ENCODE assay signal across 22 mouse cellular contexts in genomic region chr3:59263988-59264387, GRCm38 (mm10). TPM values are rescaled to one million over a fixed set of nuclear protein-coding genes. Genes with fewer than 3 reads are reported as not detected.
A peak's percentile ranks its signal among the peaks of the same experiment; 100 is the strongest.
DNase-seq lines count a peak whose midpoint lies in the region; ATAC-seq and TF ChIP-seq lines count a peak whose summit lies in the region.
"Had no signal": no experiment of that assay in that cellular context is flagged by ENCODE, and none has a peak within 500 bp of the region (broad histone marks: within the 10 kb centered on the region; RNA-seq: fewer than 3 reads in every experiment).

No protein-coding gene starts in this region.

- no peak for TF ChIP-seq CTCF in bone marrow macrophage, adult 2 months (IDR thresholded peaks at IDR 0.05; ENCODE audit: low read depth, low read length)

- DNase-seq in liver: no peak
- no peak for DNase-seq in spleen, postnatal 4 days (ENCODE audit: low spot score in 2 of 2)
- DNase-seq in right cerebral cortex, adult 18-20 months: no peak
- DNase-seq: adrenal gland, postnatal 25 days; cerebellum, adult 2 months; gastrocnemius, adult 2 months; heart, postnatal 36 days; kidney, adult 9 months; kidney, postnatal 25 days; right cerebral cortex, postnatal 14 days had no signal

- H3K9ac ChIP-seq in liver, embryonic 15.5 days: no peak overlapping the region
- no peak overlapping the region for H3K9ac ChIP-seq in liver, embryonic 16.5 days (ENCODE audit: low read depth, low read length)
- H3K9ac ChIP-seq: forebrain, embryonic 12.5 days; hindbrain, embryonic 14.5 days; intestine, embryonic 15.5 days; limb, embryonic 12.5 days; neural tube, embryonic 13.5 days had no signal

- H3K36me3 ChIP-seq in liver, embryonic 15.5 days (replicated peaks): no peaks in the 10 kb centered on the region
- H3K36me3 ChIP-seq in liver, embryonic 16.5 days (ENCODE audit: control insufficient read depth, insufficient read depth): no peaks in the 10 kb centered on the region
- H3K36me3 ChIP-seq: G1E; intestine, embryonic 15.5 days; limb, embryonic 12.5 days had no signal

- H3K4me3 ChIP-seq in liver, embryonic 15.5 days (replicated peaks): no peak overlapping the region
- no peak overlapping the region for H3K4me3 ChIP-seq in bone marrow macrophage, adult 2 months (ENCODE audit: insufficient read depth, low read length)
- no peak overlapping the region for H3K4me3 ChIP-seq in liver, embryonic 16.5 days (ENCODE audit: low read depth, low read length)
- H3K4me3 ChIP-seq: embryonic facial prominence, embryonic 10.5 days; forebrain, embryonic 12.5 days; gastrocnemius, adult 2 months; intestine, embryonic 15.5 days; limb, embryonic 12.5 days; midbrain, embryonic 10.5 days; neural tube, embryonic 13.5 days had no signal

- no peaks in the 10 kb centered on the region for H3K4me1 ChIP-seq in liver, embryonic 15.5 days (replicated peaks)
- H3K4me1 ChIP-seq in bone marrow macrophage, adult 2 months (ENCODE audit: control insufficient read depth, insufficient read depth, low read length): peaks cover 31% of the 10 kb centered on the region
- H3K4me1 ChIP-seq in liver, embryonic 16.5 days (ENCODE audit: control insufficient read depth, low read depth, low read length): no peaks in the 10 kb centered on the region; the same call in 1 of the 2 replicates
- H3K4me1 ChIP-seq: intestine, embryonic 15.5 days had no signal

- ATAC-seq in liver, embryonic 15.5 days (ENCODE audit: insufficient read depth): no peak
- no peak for ATAC-seq in liver, embryonic 16.5 days (ENCODE audit: low read depth)
- peak; percentile 75 for ATAC-seq in neutrophil, adult 5-6 weeks (ENCODE audit: extremely low read depth, insufficient number of reproducible peaks, low FRiP score, poor library complexity, severe bottlenecking)
- ATAC-seq: intestine, embryonic 15.5 days had no signal

- WGBS in liver, embryonic 15.5 days (ENCODE audit: insufficient replicate concordance): 31% methylated on average over 3 of the region's 3 CpGs
- WGBS in liver, embryonic 16.5 days (ENCODE audit: insufficient replicate concordance): 29% methylated on average over 3 of the region's 3 CpGs

- 0 out of 2 replicates have a peak overlapping the region, but pooled peaks have one; percentile 19 for H3K27ac ChIP-seq in liver, embryonic 15.5 days (replicated peaks)
- H3K27ac ChIP-seq in bone marrow macrophage, adult 2 months (ENCODE audit: insufficient read depth, low read depth, low read length): 0 out of 2 replicates have a peak overlapping the region, but pooled peaks have one; percentile 0
- peak overlapping the region; percentile 19; the same call in 1 of the 2 replicates for H3K27ac ChIP-seq in liver, embryonic 16.5 days (ENCODE audit: low read length)
- H3K27ac ChIP-seq: embryonic facial prominence, embryonic 10.5 days; forebrain, embryonic 12.5 days; gastrocnemius, adult 2 months; hindbrain, embryonic 14.5 days; intestine, embryonic 15.5 days; limb, embryonic 12.5 days; midbrain, embryonic 10.5 days; neural tube, embryonic 13.5 days had no signal

- no peaks in the 10 kb centered on the region for H3K27me3 ChIP-seq in liver, embryonic 15.5 days
- H3K27me3 ChIP-seq in liver, embryonic 16.5 days (ENCODE audit: control insufficient read depth, insufficient read depth, low read depth, low read length): no peaks in the 10 kb centered on the region
- H3K27me3 ChIP-seq: intestine, embryonic 15.5 days; limb, embryonic 12.5 days; neural tube, embryonic 13.5 days had no signal

- no peaks in the 10 kb centered on the region for H3K9me3 ChIP-seq in liver, embryonic 15.5 days (replicated peaks)
- no peaks in the 10 kb centered on the region for H3K9me3 ChIP-seq in liver, embryonic 16.5 days (replicated peaks; ENCODE audit: control insufficient read depth, low read length)
- H3K9me3 ChIP-seq: embryonic facial prominence, embryonic 10.5 days; forebrain, embryonic 12.5 days; G1E; intestine, embryonic 15.5 days; limb, embryonic 12.5 days; midbrain, embryonic 10.5 days; neural tube, embryonic 13.5 days had no signal

- no peak for TF ChIP-seq POLR2A in bone marrow macrophage, adult 2 months (IDR thresholded peaks at IDR 0.05; ENCODE audit: borderline replicate concordance, low read depth, low read length)

- H3K4me2 ChIP-seq in liver, embryonic 15.5 days: no peak overlapping the region
- H3K4me2 ChIP-seq in liver, embryonic 16.5 days (ENCODE audit: low read depth, low read length): no peak overlapping the region
- H3K4me2 ChIP-seq: forebrain, embryonic 12.5 days; hindbrain, embryonic 14.5 days; intestine, embryonic 15.5 days; limb, embryonic 12.5 days; neural tube, embryonic 13.5 days had no signal

RNA-seq across cellular contexts. Expression of gene P2ry12, which starts 1.3 kb away (rescaled TPM):
- polyA plus RNA-seq in liver, embryonic 15.5 days (2015; fragmentation: Nextera tagmentation; extraction: Ambion mirVana): 2.6 and 3.3 TPM in 2 replicates
- polyA plus RNA-seq in bone marrow macrophage, adult 2 months (2012; ENCODE audit: insufficient read depth, insufficient read length, missing spikeins): 34.6 and 38.6 TPM in 2 replicates
- 3.1 and 3.6 TPM in 2 replicates for polyA plus RNA-seq in liver, embryonic 16.5 days (2015; fragmentation: Nextera tagmentation; extraction: Ambion mirVana)
- total RNA-seq in neutrophil, adult 5-6 weeks (2017): 15.8 and 18.3 TPM in 2 replicates
- polyA plus RNA-seq: G1E had no signal

RNA-seq across cellular contexts. Expression of gene P2ry13, which starts 53.3 kb away (rescaled TPM):
- polyA plus RNA-seq in liver, embryonic 15.5 days (2015; fragmentation: Nextera tagmentation; extraction: Ambion mirVana): 3.2 and 3.8 TPM in 2 replicates
- polyA plus RNA-seq in bone marrow macrophage, adult 2 months (2012; ENCODE audit: insufficient read depth, insufficient read length, missing spikeins): 18.7 and 21.0 TPM in 2 replicates
- 3.4 and 3.7 TPM in 2 replicates for polyA plus RNA-seq in liver, embryonic 16.5 days (2015; fragmentation: Nextera tagmentation; extraction: Ambion mirVana)
- 56.6 and 61.7 TPM in 2 replicates for total RNA-seq in neutrophil, adult 5-6 weeks (2017)
- polyA plus RNA-seq: G1E had no signal
